Mouse (Mus musculus) MEL (cell line): ENCODE results near the gene Iqschfp. TPM values are rescaled to one million over a fixed set of nuclear protein-coding genes. Genes with fewer than 3 reads are reported as not detected.
A peak's percentile ranks its signal among the peaks of the same experiment; 100 is the strongest.

Source experiments
- DNase-seq: peaks from one replicate; pipeline ENCODE4 v3.0.0; 2011; ENCODE audit warnings: low read depth, low spot score
- H3K27ac ChIP-seq: 2 replicates; pipeline ENCODE4 v1.5.1; 2012; ENCODE audit warnings: low read depth, mild to moderate bottlenecking, control low read depth, low read length, moderate library complexity; ENCODE audit not compliant: control insufficient read depth
- H3K27me3 ChIP-seq, 2 experiments: fragments of 150-350 bp in 1 of 2; sonication (generic) in 1 of 2; 2 replicates each; pipeline ENCODE4 v1.6.1; 2012; ENCODE audit warnings: low read length in 2 of 2, mild to moderate bottlenecking in 2 of 2, improper control_type of control experiment in 1 of 2, moderate library complexity in 1 of 2; ENCODE audit not compliant: insufficient read depth in 2 of 2, control insufficient read depth in 1 of 2
- H3K36me3 ChIP-seq, 2 experiments: 2 replicates each; pipeline ENCODE4 v1.6.1; 2012 to 2014; ENCODE audit warnings: low read length in 2 of 2, improper control_type of control experiment in 1 of 2, inconsistent platforms in 1 of 2, mild to moderate bottlenecking in 1 of 2; ENCODE audit not compliant: insufficient read depth in 2 of 2, control insufficient read depth in 1 of 2
- H3K4me1 ChIP-seq, 2 experiments: fragments of 150-350 bp in 1 of 2; sonication (generic) in 1 of 2; 2 replicates each; pipeline ENCODE4 v1.6.1; 2012; ENCODE audit warnings: low read length in 2 of 2, improper control_type of control experiment in 1 of 2, mild to moderate bottlenecking in 1 of 2; ENCODE audit not compliant: insufficient read depth in 2 of 2, control insufficient read depth in 1 of 2
- H3K4me3 ChIP-seq, 2 experiments: fragments of 150-350 bp in 1 of 2; sonication (generic) in 1 of 2; 2 replicates each; pipeline ENCODE4 v1.5.1; 2012; ENCODE audit warnings: low read depth in 2 of 2, low read length in 2 of 2, mild to moderate bottlenecking in 2 of 2, moderate library complexity in 2 of 2, control low read depth in 1 of 2, improper control_type of control experiment in 1 of 2; ENCODE audit not compliant: control insufficient read depth in 1 of 2, insufficient read depth in 1 of 2
- H3K79me2 ChIP-seq: 2 replicates; pipeline ENCODE4 v1.6.1; 2012; ENCODE audit warnings: mild to moderate bottlenecking, low read length, moderate library complexity; ENCODE audit not compliant: control insufficient read depth, poor library complexity, insufficient read depth
- H3K9ac ChIP-seq: 2 replicates; pipeline ENCODE4 v1.6.1; 2012; ENCODE audit warnings: low read depth, mild to moderate bottlenecking, control low read depth, low read length, moderate library complexity; ENCODE audit not compliant: control insufficient read depth, poor library complexity, severe bottlenecking
- H3K9me3 ChIP-seq: fragments of 150-350 bp; sonication (generic); replicated peaks from 2 replicates; pipeline ENCODE4 v1.6.1; 2012; ENCODE audit warnings: mild to moderate bottlenecking, low read length, improper control_type of control experiment, moderate library complexity; ENCODE audit not compliant: insufficient read depth
- CHD1 ChIP-seq: IDR thresholded peaks from 2 replicates; pipeline ENCODE4 v1.6.1; 2012; ENCODE audit warnings: low read depth, mild to moderate bottlenecking, inconsistent platforms, low read length, improper control_type of control experiment
- CHD2 ChIP-seq: IDR thresholded peaks from 2 replicates; pipeline ENCODE4 v1.6.1; 2011; ENCODE audit warnings: low read length, improper control_type of control experiment
- CTCF ChIP-seq, 3 experiments: IDR thresholded peaks in 2 of 3; conservative IDR thresholded peaks in 1 of 3; 2 replicates each; pipeline ENCODE4 v1.5.1; 2011 to 2012; ENCODE audit warnings: low read length in 3 of 3, low read depth in 2 of 3, mild to moderate bottlenecking in 2 of 3, improper control_type of control experiment in 1 of 3, inconsistent platforms in 1 of 3, mixed read lengths in 1 of 3, moderate library complexity in 1 of 3; ENCODE audit not compliant: control insufficient read depth in 1 of 3, insufficient read depth in 1 of 3, poor library complexity in 1 of 3, severe bottlenecking in 1 of 3
- EP300 ChIP-seq, 2 experiments: IDR thresholded peaks; 2 replicates each; pipeline ENCODE4 v1.6.1; 2011; ENCODE audit warnings: improper control_type of control experiment in 2 of 2, low read length in 2 of 2, low read depth in 1 of 2, mild to moderate bottlenecking in 1 of 2
- GATA1 ChIP-seq: IDR thresholded peaks from 2 replicates; pipeline ENCODE4 v1.6.1; 2011; ENCODE audit warnings: low read depth, low read length, improper control_type of control experiment
- HCFC1 ChIP-seq: IDR thresholded peaks from 2 replicates; pipeline ENCODE4 v1.6.1; 2012; ENCODE audit warnings: low read depth, mild to moderate bottlenecking, inconsistent platforms, low read length, improper control_type of control experiment, moderate library complexity
- MEF2A ChIP-seq: IDR thresholded peaks from 2 replicates; pipeline ENCODE4 v1.6.1; 2014; ENCODE audit warnings: low read depth, mild to moderate bottlenecking, inconsistent platforms, low read length, improper control_type of control experiment; ENCODE audit not compliant: poor library complexity, insufficient replicate concordance, severe bottlenecking; ENCODE audit errors: extremely low read depth
- MYB ChIP-seq: IDR thresholded peaks from 2 replicates; pipeline ENCODE4 v1.6.1; 2011; ENCODE audit warnings: mild to moderate bottlenecking, low read depth, low read length, improper control_type of control experiment
- MYC ChIP-seq: IDR thresholded peaks from 2 replicates; pipeline ENCODE4 v1.6.1; 2011; ENCODE audit warnings: low read depth, mild to moderate bottlenecking, low read length, improper control_type of control experiment, moderate library complexity
- NELFE ChIP-seq: IDR thresholded peaks from 2 replicates; pipeline ENCODE4 v1.6.1; 2011; ENCODE audit warnings: low read depth, low read length, improper control_type of control experiment
- NRF1 ChIP-seq: IDR thresholded peaks from 2 replicates; pipeline ENCODE4 v1.6.1; 2014; ENCODE audit warnings: low read depth, mild to moderate bottlenecking, inconsistent platforms, low read length, improper control_type of control experiment, moderate library complexity; ENCODE audit not compliant: poor library complexity, insufficient read depth, severe bottlenecking
- POLR2A ChIP-seq, 2 experiments: IDR thresholded peaks; 2 replicates each; pipeline ENCODE4 v1.6.1; 2011 to 2012; ENCODE audit warnings: low read length in 2 of 2, mild to moderate bottlenecking in 2 of 2, control low read depth in 1 of 2, improper control_type of control experiment in 1 of 2, low read depth in 1 of 2, moderate library complexity in 1 of 2; ENCODE audit not compliant: control insufficient read depth in 1 of 2, insufficient read depth in 1 of 2, poor library complexity in 1 of 2
- POLR2AphosphoS2 ChIP-seq: IDR thresholded peaks from 2 replicates; pipeline ENCODE4 v1.6.1; 2011; ENCODE audit warnings: low read length, improper control_type of control experiment
- POLR2AphosphoS5 ChIP-seq: IDR thresholded peaks from 2 replicates; pipeline ENCODE4 v1.6.1; 2012; ENCODE audit warnings: low read depth, borderline replicate concordance, mild to moderate bottlenecking, inconsistent platforms, low read length, moderate library complexity, mixed read lengths
- RAD21 ChIP-seq: IDR thresholded peaks from 2 replicates; pipeline ENCODE4 v1.6.1; 2011; ENCODE audit warnings: mild to moderate bottlenecking, low read depth, low read length, improper control_type of control experiment
- RCOR1 ChIP-seq: IDR thresholded peaks from 2 replicates; pipeline ENCODE4 v1.6.1; 2012; ENCODE audit warnings: low read depth, mild to moderate bottlenecking, inconsistent platforms, low read length, improper control_type of control experiment
- SMC3 ChIP-seq: IDR thresholded peaks from 2 replicates; pipeline ENCODE4 v1.6.1; 2011; ENCODE audit warnings: low read depth, low read length, improper control_type of control experiment
- TAL1 ChIP-seq: IDR thresholded peaks from 2 replicates; pipeline ENCODE4 v1.6.1; 2012; ENCODE audit warnings: mild to moderate bottlenecking, inconsistent platforms, low read length, moderate library complexity, mixed read lengths
- UBTF ChIP-seq: IDR thresholded peaks from 2 replicates; pipeline ENCODE4 v1.6.1; 2012; ENCODE audit warnings: low read depth, mild to moderate bottlenecking, inconsistent platforms, low read length, improper control_type of control experiment, moderate library complexity, borderline replicate concordance; ENCODE audit not compliant: insufficient read depth
- USF1 ChIP-seq: IDR thresholded peaks from 2 replicates; pipeline ENCODE4 v1.6.1; 2014; ENCODE audit warnings: low read depth, mild to moderate bottlenecking, inconsistent platforms, low read length, improper control_type of control experiment, moderate library complexity
- ZC3H11A ChIP-seq: IDR thresholded peaks from 2 replicates; pipeline ENCODE4 v1.6.1; 2012; ENCODE audit warnings: low read depth, mild to moderate bottlenecking, inconsistent platforms, low read length, improper control_type of control experiment
- ZKSCAN1 ChIP-seq: IDR thresholded peaks from 2 replicates; pipeline ENCODE4 v1.6.1; 2012; ENCODE audit warnings: low read depth, mild to moderate bottlenecking, inconsistent platforms, low read length, improper control_type of control experiment, moderate library complexity
- ZMIZ1 ChIP-seq: IDR thresholded peaks from 2 replicates; pipeline ENCODE4 v1.6.1; 2012; ENCODE audit warnings: low read depth, mild to moderate bottlenecking, inconsistent platforms, low read length, improper control_type of control experiment, moderate library complexity
- ZNF384 ChIP-seq: IDR thresholded peaks from 2 replicates; pipeline ENCODE4 v1.6.1; 2012; ENCODE audit warnings: low read depth, mild to moderate bottlenecking, inconsistent platforms, low read length, improper control_type of control experiment
- polyA plus RNA-seq, 2 experiments: library from polyadenylated mRNA; stranded (reverse) in 1 of 2; unstranded in 1 of 2; fragments of >175 nt in 1 of 2; fragments of >200 nt in 1 of 2; gene quantifications; 2 replicates each; pipeline versions ENCODE4 v1.2.1 to v1.2.4; 2012; ENCODE audit warnings: low replicate concordance in 2 of 2, low read depth in 1 of 2; ENCODE audit not compliant: insufficient read length in 2 of 2, insufficient read depth in 1 of 2, missing spikeins in 1 of 2
- total RNA-seq: library from RNA; depleted of rRNA; stranded (reverse); fragments of 300-350 nt; gene quantifications from 2 replicates; pipeline ENCODE4 v1.2.3, GENCODE M21; 2012

The Iqschfp gene
- total and polyA plus RNA-seq, 3 experiments: not detected

DNA sequence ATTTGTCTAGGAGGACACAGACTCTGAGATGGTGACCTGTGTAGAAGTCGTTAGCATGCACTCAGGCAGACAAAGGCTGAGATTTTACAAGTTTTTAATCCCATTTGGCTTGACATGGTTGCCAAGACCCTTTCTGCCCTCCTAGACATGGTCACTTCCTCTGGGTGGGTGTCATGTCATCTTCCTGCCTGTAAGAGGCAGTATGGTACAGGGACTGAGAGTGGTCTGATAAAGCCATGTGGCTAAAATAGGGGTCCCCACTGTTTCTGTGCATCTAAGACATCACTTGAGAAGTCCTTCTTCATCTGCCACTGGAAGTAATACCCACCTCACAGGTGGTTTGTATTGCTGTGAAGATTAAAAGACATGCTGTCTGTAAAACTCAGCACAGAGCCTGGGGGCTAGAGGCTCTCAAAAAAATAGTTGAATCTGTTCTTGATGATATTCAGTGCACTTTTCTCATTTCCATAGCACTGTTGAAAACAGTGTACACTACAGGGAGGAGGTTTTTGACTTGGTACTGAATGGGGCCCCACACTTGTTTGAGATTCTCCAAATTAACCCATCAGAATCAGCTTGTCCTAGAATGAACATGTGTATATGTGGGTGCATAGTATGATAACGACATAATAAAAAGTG, 167.2 kb downstream of the Iqschfp start:
- Histone ChIP-seq H3K9ac (no peak overlapping the region), H3K36me3 (peaks cover 0 to 3% of the 10 kb centered on the region in 2 experiments; a peak in 1 of 4 replicates), H3K9me3 (no peaks in the 10 kb centered on the region), H3K27ac (no peak overlapping the region), H3K79me2 (no peaks in the 10 kb centered on the region), H3K4me1 (peaks cover 0 to 3% of the 10 kb centered on the region in 2 experiments; a peak in 1 of 4 replicates), H3K27me3 (no peaks in the 10 kb centered on the region; a peak in 1 of 4 replicates), H3K4me3 (peak overlapping the region; percentile 30 to 64; a peak in 2 of 4 replicates)
- peak; percentile 36 for DNase-seq
- TF ChIP-seq POLR2AphosphoS5 (no peak), CTCF (IDR thresholded peaks at IDR 0.05 in 2 of 3, conservative IDR thresholded peaks at IDR 0.05 in 1 of 3; ENCODE audit: control insufficient read depth in 1 of 3, insufficient read depth in 1 of 3, low read depth in 2 of 3, low read length in 3 of 3, poor library complexity in 1 of 3, severe bottlenecking in 1 of 3) (peak; percentile 45 to 76 (median 68)), ZC3H11A (peak; percentile 36), POLR2AphosphoS2 (no peak), NELFE (no peak), MYC (peak; percentile 26; the same call in 1 of the 2 replicates), SMC3 (peak; percentile 58), RAD21 (peak; percentile 68), ZNF384 (no peak), MYB (no peak), CHD2 (no peak)

DNA sequence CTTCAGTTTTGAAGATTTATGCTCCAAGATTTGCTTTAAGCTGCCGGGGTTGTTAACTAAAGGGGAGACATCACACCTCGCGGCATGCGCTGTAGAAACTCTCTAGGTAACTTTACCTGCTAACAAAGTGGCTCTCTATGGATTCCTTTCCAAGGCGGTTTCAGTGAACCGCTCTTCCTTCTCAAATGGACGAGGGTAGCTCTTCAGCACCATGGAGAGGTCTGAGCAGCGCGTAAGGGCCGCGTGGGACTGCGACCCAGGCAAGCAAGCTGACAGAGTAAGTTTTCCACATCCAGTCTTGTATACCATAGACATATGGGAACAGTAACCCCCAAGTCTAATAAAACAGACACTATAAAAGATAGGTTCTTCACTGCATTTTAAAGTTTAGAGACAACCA, 172.7 kb downstream of the Iqschfp start, which contains the start of gene Schip1:
Gene Schip1, plus strand, starts transcription at position 72 of the 400 bp plus-strand sequence.
- Histone ChIP-seq H3K27me3 (no peaks in the 10 kb centered on the region; a peak in 1 of 4 replicates), H3K4me1 (no peaks in the 10 kb centered on the region), H3K79me2 (no peaks in the 10 kb centered on the region), H3K4me3 (no peak within 1 kb of the TSS), H3K9me3 (no peaks in the 10 kb centered on the region), H3K27ac (no peak within 1 kb of the TSS), H3K36me3 (no peaks in the 10 kb centered on the region), H3K9ac (no peak within 1 kb of the TSS)
- no peak for DNase-seq
- TF ChIP-seq RCOR1: no peak
- no peak for TF ChIP-seq NELFE
- TF ChIP-seq ZKSCAN1: no peak
- no peak for TF ChIP-seq HCFC1
- no peak for TF ChIP-seq UBTF
- TF ChIP-seq NRF1: no peak
- no peak for TF ChIP-seq POLR2AphosphoS2
- no peak for TF ChIP-seq POLR2A (IDR thresholded peaks at IDR 0.05; ENCODE audit: control insufficient read depth in 1 of 2, insufficient read depth in 1 of 2, low read depth in 1 of 2, low read length in 2 of 2, poor library complexity in 1 of 2)
- no peak for TF ChIP-seq USF1
- TF ChIP-seq GATA1: no peak
- TF ChIP-seq EP300 (IDR thresholded peaks at IDR 0.05; ENCODE audit: low read depth in 1 of 2, low read length in 2 of 2): no peak
- no peak for TF ChIP-seq MEF2A
- TF ChIP-seq ZMIZ1: no peak
- no peak for TF ChIP-seq ZNF384
- TF ChIP-seq RAD21: no peak
- no peak for TF ChIP-seq CHD1
- TF ChIP-seq MYB: no peak
- TF ChIP-seq TAL1: no peak
